Mouse (Mus musculus) cortical plate, adult 2 months (tissue): ENCODE measurements around the gene Celf1. TPM values are rescaled to one million over a fixed set of nuclear protein-coding genes. Genes with fewer than 3 reads are reported as not detected.

ENCODE experiments used
- H3K27ac ChIP-seq: fragments of 200-500 bp; 2 replicates; pipeline ENCODE4 v1.5.1; 2012; ENCODE audit warnings: low read length, control low read depth, inconsistent platforms; ENCODE audit not compliant: insufficient read depth
- H3K4me1 ChIP-seq: fragments of 200-500 bp; 2 replicates; pipeline ENCODE4 v1.6.1; 2011; ENCODE audit warnings: low read length; ENCODE audit not compliant: control insufficient read depth, insufficient read depth
- H3K4me3 ChIP-seq: fragments of 200-500 bp; 2 replicates; pipeline ENCODE4 v1.5.1; 2011; ENCODE audit warnings: mild to moderate bottlenecking, low read length, control low read depth; ENCODE audit not compliant: insufficient read depth
- CTCF ChIP-seq: fragments of 200-500 bp; IDR thresholded peaks from 2 replicates; pipeline ENCODE4 v1.5.1; 2011; ENCODE audit warnings: mild to moderate bottlenecking, control low read depth, low read length; ENCODE audit not compliant: insufficient read depth; ENCODE audit errors: extremely low read depth
- POLR2A ChIP-seq: fragments of 200-500 bp; IDR thresholded peaks from 2 replicates; pipeline ENCODE4 v1.6.1; 2011; ENCODE audit warnings: mild to moderate bottlenecking, low read length, control low read depth; ENCODE audit not compliant: insufficient read depth; ENCODE audit errors: extremely low read depth
- polyA plus RNA-seq: library from polyadenylated mRNA; depleted of rRNA; stranded (reverse); fragments of >200 nt; gene quantifications from 2 replicates; pipeline ENCODE4 v1.2.3, GENCODE M21; 2012; rRNA removed

Gene Celf1
- polyA plus RNA-seq, 1 experiment: 107 TPM

GRCm38 (mm10) chr2:91064211-91064610, 124.0 kb downstream of the Celf1 start:
- no peak for TF ChIP-seq CTCF
- TF ChIP-seq POLR2A: no peak
- Histone ChIP-seq H3K27ac (no peak overlapping the region), H3K4me1 (peaks cover 10% of the 10 kb centered on the region)

GRCm38 (mm10) chr2:91065544-91065943, 125.4 kb downstream of the Celf1 start:
- H3K4me3 ChIP-seq: no peak overlapping the region
- H3K4me1 ChIP-seq: peaks cover 10% of the 10 kb centered on the region
- TF ChIP-seq POLR2A: no peak
- TF ChIP-seq CTCF: peak; percentile 69
- no peak overlapping the region for H3K27ac ChIP-seq

More at GRCm38 (mm10) chr2:91064211-91064610, 124.0 kb downstream of the Celf1 start:
- no peak overlapping the region for H3K4me3 ChIP-seq

GRCm38 (mm10) chr2:91066455-91066854, 126.3 kb downstream of the Celf1 start:
- H3K4me3 ChIP-seq: no peak overlapping the region
- TF ChIP-seq POLR2A (no peak), CTCF (no peak)

GRCm38 (mm10) chr2:91068162-91068871, 128.1 kb downstream of the Celf1 start:
- Histone ChIP-seq H3K4me1 (peaks cover 11% of the 10 kb centered on the region), H3K4me3 (peak overlapping the region; percentile 74), H3K27ac (no peak overlapping the region)
- TF ChIP-seq CTCF: no peak
- no peak for TF ChIP-seq POLR2A

More at GRCm38 (mm10) chr2:91066455-91066854, 126.3 kb downstream of the Celf1 start:
- Histone ChIP-seq H3K27ac (no peak overlapping the region), H3K4me1 (peaks cover 11% of the 10 kb centered on the region)

GRCm38 (mm10) chr2:91068872-91069165, 128.6 kb downstream of the Celf1 start:
- peak overlapping the region; percentile 74 for H3K4me3 ChIP-seq
- TF ChIP-seq POLR2A (no peak), CTCF (no peak)
- H3K27ac ChIP-seq: no peak overlapping the region
- H3K4me1 ChIP-seq: peaks cover 11% of the 10 kb centered on the region

Other genes with a start within 250 kb of the Celf1 start
- 62.6 and 68.3 TPM in 2 replicates for gene Fnbp4, start 195.0 kb upstream of the Celf1 start, polyA plus RNA-seq
- 1.1 and 1.2 TPM in 2 replicates for gene Agbl2, start 157.7 kb upstream of the Celf1 start, polyA plus RNA-seq
- 135 and 140 TPM in 2 replicates for gene Mtch2, start 93.2 kb upstream of the Celf1 start, polyA plus RNA-seq
- 363 and 369 TPM in 2 replicates for gene C1qtnf4, start 54.5 kb upstream of the Celf1 start, polyA plus RNA-seq
- 25.3 and 28.1 TPM in 2 replicates for gene Kbtbd4, start 35.6 kb upstream of the Celf1 start, polyA plus RNA-seq
- 222 and 229 TPM in 2 replicates for gene Ndufs3, start 35.6 kb upstream of the Celf1 start, polyA plus RNA-seq
- 0.61 and 1.9 TPM in 2 replicates for gene Rapsn, start 95.2 kb downstream of the Celf1 start, polyA plus RNA-seq
- 202 and 205 TPM in 2 replicates for gene Psmc3, start 113.6 kb downstream of the Celf1 start, polyA plus RNA-seq
- gene Slc39a13, start 130.0 kb downstream of the Celf1 start, polyA plus RNA-seq: 51.3 and 54.7 TPM in 2 replicates
- gene Spi1, start 142.0 kb downstream of the Celf1 start, polyA plus RNA-seq: 9.3 and 10.6 TPM in 2 replicates
- 0.89 and 0.98 TPM in 2 replicates for gene Mybpc3, start 177.8 kb downstream of the Celf1 start, polyA plus RNA-seq
- gene Madd, start 243.5 kb downstream of the Celf1 start, polyA plus RNA-seq: 152 and 178 TPM in 2 replicates